Mouse (Mus musculus) spleen, postnatal 0 days (tissue): ENCODE data around the gene Rpl24. TPM values are rescaled to one million over a fixed set of nuclear protein-coding genes. Genes with fewer than 3 reads are reported as not detected.

Experiments
- polyA plus RNA-seq: library from polyadenylated mRNA; unstranded; fragments of >200 nt; fragmentation: Nextera tagmentation; extraction: Ambion mirVana; gene quantifications from 2 replicates; pipeline ENCODE4 v1.2.1, GENCODE M21; 2015

Rpl24 gene
- 637 and 676 TPM in 2 replicates for polyA plus RNA-seq

GRCm38 (mm10) chr16:55966212-55966871 lies at the start of gene Rpl24:
Gene Rpl24, plus strand, starts transcription at chr16:55966275.

DNA sequence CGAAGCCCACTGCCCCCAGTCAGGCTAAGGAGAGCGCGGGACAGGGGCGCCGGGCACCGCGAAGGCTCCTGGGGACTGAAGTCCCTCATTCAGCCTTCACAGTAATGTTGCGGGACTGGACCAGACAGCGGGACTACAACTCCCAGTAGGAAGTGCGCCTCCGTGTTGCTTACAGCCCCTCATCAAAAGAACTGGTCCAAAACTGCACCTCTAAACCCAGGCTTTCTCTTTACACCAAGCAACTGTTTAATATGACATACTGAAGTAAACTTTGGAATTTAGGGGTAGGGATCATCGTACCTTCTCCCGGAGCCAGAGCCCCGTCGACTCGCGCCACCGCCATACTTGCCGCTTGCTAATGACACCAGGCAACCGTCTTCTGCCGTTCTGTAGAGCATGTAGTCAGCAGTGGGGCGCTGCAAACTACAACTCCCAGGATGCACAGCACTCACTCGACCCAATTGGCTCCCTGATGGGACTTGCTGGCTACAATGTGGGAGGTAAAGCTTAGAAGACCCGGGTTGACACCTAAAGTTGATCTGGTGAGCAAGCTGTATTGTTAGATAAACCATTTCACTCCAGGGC lies 31.5 kb upstream of the Rpl24 start, which contains the start of gene Cep97:
TSS of gene Cep97 (minus strand) at position 403 of the 585 bp plus-strand sequence.

DNA sequence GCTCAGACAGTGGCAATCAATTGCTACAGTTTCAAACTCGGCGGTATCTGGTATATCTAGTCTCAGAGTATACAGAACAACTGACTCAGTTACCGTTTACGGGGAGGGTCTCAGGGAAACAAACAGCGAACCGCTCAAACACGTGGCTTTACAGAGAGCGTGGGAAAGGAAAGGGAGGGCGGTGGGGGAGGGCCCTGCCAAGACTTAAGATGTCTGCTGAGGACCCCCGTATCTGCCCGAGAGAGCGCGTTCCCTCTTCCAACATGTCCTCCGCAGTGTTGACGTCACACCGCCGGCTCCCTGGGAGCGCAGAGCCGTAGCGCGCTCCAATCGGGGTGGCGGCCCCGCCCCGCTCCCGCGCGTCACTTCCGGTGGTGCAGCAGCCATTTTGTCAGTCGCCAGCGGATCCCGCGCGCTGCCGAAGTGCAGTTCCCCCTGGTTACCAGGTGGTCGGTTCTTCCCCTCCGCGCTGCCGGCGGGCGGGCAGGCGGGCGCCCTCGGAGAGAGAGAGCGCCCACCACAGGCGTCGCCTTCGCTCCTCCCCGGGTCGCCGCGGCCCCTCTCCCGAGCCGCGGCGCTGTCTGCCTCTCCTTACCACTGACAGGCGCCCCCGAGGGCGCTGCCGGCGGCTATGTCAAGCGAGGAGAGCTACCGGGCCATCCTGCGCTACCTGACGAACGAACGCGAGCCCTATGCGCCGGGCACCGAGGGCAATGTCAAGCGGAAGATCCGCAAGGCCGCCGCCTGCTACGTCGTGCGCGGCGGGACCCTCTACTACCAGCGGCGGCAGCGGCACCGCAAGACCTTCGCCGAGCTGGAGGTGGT lies 7.6 kb downstream of the Rpl24 start, which contains the start of gene Zbtb11:
TSS of gene Zbtb11 (plus strand) at position 453 of the 825 bp plus-strand sequence.

Other genes with a start within 250 kb of the Rpl24 start
- 3.6 and 5.0 TPM in 2 replicates for gene Nfkbiz, start 127.4 kb upstream of the Rpl24 start, polyA plus RNA-seq
- 0.97 and 1.1 TPM in 2 replicates for gene Nxpe3, start 71.0 kb upstream of the Rpl24 start, polyA plus RNA-seq
- 6.7 and 7.0 TPM in 2 replicates for gene Cep97, start 31.4 kb upstream of the Rpl24 start, polyA plus RNA-seq
- 13.2 and 13.8 TPM in 2 replicates for gene Zbtb11, start 7.6 kb downstream of the Rpl24 start, polyA plus RNA-seq
- gene Pcnp, start 63.5 kb downstream of the Rpl24 start, polyA plus RNA-seq, result 112 and 113 TPM in 2 replicates
- 16.2 and 16.3 TPM in 2 replicates for gene Trmt10c, start 71.5 kb downstream of the Rpl24 start, polyA plus RNA-seq
- 24.4 and 25.1 TPM in 2 replicates for gene Senp7, start 82.1 kb downstream of the Rpl24 start, polyA plus RNA-seq
- 0.19 and 0.21 TPM in 2 replicates for gene Impg2, start 238.0 kb downstream of the Rpl24 start, polyA plus RNA-seq